Mouse (Mus musculus): Measurements from ENCODE around the gene Scmh1.
"Not testable (repeated sequence)": the region's sequence is repeated elsewhere in the genome, so short reads cannot be mapped to it uniquely, and the experiment has no call there.

Gene Scmh1

DNA sequence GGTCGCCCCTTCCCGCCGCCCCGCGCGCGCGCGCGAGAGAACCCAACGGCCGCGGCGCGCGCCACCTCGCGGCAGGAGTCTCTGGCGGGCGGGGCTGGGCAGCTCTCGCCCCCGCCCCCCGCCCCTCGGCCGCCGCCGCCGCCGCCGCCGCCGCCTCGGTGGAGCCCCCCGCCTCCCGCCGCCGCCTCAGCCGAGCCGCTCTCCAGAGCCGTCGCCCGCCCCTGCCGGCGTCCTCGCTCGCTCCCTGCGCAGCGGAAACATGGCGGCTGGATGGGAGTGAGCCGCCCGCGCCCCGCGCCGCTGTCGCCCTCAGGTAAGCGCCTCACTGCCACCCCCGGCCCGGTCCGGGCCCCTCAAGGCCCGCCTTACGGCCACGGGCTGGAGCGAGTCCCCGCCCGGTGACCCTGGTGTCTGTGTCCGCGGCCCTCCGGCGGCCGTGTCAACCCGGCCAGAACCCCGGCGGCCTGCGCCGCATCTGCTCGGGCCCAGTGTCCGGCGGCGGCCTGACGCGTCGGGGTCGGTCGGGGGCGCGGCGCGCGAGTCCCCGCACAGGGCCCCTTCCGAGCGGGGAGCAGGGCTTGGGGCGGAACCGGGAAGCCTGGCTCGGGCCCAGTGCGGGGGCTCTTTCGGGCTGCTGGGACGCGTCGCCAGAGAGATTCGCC is at the start of gene Scmh1:
Gene Scmh1 (plus strand): TSS at position 138 of the 662 bp plus-strand sequence.
- DNase-seq (ENCODE audit: low read depth, low spot score): peak; percentile 37

DNA sequence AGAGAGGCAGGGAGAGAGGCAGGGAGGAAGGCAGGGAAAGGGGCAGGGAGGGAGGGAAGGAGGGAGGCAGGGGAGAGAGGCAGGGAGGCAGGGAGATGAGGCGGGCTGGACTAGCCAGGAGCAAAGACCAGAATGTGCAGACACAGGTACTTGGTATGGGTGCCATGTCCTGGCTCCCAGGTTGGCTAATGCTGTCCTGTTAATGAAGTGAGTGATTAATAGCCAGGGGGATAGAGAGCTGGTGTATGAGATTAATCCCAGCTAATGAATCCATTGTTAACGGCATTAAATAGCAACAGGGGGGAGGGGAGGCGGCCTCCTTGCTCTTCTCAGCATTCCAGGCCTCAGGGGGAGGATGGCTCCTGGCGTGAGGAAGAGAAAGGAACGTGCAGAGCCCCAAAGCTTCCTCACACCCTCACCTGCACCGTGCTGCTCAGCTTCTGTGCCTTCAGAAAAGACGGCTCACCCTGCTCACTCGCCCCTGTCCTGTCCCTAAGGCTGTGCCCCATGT is 45.0 kb upstream of the Scmh1 start:
- no peak for DNase-seq (ENCODE audit: low read depth, low spot score)

DNA sequence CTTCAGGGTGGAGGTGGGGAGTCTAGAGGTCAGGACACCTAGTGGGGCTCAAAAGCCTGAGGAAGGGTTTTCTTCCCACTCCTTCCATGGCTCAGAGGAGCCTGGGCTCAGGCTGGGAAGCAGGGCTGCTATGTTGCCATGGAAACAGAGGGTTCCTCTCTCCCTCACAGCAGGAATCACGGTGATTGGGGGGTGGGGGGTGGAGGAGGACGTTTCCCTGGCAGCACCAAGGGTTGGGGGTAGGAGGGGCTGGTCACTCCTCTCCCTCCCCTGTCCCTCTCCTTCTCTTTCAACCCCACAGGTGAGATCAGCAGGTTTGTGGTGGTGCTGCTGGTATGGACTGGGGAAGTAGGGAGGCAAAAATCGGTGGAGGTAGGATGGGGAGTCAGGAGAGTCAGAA is 40.4 kb upstream of the Scmh1 start:
- DNase-seq (ENCODE audit: low read depth, low spot score): no peak

DNA sequence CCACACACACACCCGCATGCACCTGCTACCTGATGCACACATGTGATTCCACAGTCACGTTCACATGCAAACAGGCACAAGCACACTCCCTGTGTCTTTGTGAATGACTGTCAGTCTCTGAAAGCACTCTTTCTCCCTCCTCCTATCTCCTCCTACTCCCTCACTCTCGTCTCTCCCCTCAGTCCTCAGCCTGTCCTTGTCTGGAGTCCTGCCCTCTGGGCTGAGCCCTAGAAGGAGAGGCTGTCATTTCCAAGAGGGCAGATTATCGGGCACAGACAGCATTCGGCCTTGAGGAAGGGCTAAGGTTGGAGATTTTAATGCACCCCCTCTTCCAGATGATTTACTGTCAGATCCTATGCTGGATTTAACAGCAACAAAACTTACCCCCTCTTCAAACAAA is 39.6 kb upstream of the Scmh1 start:
- no peak for DNase-seq (ENCODE audit: low read depth, low spot score)

DNA sequence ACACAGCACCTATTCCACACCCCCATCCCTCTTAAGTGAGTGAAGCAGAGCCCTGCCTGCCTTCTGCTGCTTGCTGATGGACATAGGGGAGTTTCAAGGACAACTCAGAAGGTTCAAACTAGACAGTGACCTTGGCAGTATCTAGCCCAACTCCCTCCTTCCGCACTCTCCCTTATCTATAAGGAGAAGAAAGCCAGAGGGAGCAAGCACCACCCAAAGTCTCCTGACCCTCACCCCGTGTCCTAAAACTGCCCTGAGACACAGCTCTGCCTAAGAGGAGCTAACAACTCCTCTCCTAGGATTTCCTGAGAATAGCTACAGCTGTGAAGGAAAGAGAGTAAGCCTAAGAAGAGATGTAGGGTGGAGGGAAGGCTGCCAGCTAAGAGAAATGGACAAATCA is 37.0 kb upstream of the Scmh1 start:
- no peak for DNase-seq (ENCODE audit: low read depth, low spot score)

DNA sequence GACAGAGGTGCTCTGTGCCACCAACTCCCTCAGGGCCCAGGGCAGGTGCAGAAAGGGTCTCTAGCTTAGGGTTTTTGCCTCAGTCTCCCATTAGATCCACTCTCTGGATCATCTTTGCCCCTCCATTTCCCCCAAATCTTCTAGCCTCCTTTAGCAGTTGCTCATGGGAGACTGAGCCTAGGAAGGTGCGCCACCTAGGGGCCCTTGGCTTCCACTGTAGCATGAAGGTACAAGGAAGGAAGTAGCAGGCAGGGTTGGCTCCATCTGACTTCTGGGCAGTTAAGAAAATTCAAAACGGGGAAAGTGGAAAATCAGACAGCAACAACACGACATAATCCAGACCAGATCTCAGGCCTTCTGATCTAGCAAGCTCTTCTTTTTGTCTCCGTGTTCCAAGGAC is 36.4 kb upstream of the Scmh1 start:
- DNase-seq (ENCODE audit: low read depth, low spot score): peak; percentile 25

DNA sequence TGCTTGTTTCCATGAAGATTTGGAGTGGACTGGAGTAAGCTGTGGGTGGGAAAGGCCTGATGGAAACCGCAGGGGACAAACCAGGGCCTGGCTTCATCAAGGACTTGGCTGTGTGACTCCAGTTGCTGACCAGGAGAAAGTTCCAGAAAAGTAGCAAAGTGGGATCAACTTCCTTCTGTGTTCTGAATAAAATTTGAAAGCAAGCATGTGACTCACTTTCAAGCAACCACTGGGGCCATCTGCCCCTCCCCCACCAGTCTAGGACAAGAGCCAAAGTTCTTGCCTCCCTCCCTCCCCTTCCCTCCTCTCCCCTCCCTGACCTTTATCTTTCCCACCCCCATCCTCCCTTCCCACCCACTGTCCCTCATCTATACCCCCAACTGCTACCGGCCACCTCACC is 35.9 kb upstream of the Scmh1 start:
- DNase-seq (ENCODE audit: low read depth, low spot score): no peak

DNA sequence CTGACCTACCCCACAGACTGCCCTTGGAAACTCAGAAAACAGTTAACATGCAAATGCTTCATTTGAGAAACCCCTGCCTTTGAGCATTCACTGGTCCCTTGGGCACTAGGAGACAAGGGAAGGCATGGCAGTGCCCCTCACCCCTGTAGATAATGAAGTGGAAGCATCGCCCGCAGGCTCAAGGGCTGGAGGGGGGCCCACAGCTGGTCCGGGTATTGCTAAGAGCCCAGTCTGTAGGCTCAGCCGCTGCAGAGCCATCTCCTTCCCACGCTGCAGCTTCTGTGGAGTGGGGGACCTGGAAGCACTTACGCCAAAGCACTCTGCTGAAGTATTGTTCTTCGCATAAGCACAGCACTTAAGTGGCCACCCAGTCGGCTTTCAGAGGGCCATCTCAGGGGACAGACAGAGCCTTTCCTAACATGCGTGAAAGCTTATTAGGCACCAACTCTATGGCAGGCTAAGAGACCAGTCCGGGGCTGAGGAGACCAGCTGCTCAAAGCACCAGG is 35.2 kb upstream of the Scmh1 start:
- no peak for DNase-seq (ENCODE audit: low read depth, low spot score)

DNA sequence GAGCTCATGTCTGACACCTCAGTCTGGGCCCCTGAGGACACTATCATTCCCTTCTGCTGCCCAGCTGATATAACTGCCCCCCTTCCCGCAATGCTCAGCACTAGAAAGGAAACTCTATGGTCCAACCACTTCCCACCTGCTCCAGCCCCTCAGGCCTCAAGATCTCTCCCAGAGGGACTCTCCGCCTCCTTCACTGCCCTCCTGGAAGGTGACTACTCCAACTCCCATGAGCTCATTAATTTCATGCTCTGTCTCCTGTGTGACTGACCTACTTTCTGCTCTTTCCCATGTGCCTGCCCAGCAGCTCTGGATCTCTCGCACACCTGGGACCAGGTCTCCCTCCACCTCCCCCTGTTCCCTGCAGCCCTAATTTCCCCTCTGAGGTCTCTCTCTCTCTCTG is 32.2 kb upstream of the Scmh1 start:
- DNase-seq (ENCODE audit: low read depth, low spot score): no peak

DNA sequence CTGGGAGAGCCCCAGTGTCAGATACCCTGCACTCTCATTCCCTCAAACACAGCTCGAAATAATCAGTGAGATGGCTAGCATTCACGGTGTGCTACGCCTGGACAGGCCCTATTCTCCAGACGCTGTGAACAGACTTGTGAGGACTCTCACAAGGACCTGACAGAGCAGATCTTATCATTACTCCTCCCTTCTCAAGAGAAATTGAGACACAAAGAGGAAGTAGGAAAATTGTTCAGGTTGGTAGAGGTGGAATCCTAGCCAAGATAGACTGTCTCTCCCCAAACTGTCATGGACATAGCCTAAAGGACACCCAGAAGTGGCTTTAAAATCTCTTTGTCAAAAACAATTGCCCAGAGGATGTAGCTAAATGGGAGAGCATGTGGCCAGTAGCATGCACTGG is 31.3 kb upstream of the Scmh1 start:
- DNase-seq (ENCODE audit: low read depth, low spot score): no peak

DNA sequence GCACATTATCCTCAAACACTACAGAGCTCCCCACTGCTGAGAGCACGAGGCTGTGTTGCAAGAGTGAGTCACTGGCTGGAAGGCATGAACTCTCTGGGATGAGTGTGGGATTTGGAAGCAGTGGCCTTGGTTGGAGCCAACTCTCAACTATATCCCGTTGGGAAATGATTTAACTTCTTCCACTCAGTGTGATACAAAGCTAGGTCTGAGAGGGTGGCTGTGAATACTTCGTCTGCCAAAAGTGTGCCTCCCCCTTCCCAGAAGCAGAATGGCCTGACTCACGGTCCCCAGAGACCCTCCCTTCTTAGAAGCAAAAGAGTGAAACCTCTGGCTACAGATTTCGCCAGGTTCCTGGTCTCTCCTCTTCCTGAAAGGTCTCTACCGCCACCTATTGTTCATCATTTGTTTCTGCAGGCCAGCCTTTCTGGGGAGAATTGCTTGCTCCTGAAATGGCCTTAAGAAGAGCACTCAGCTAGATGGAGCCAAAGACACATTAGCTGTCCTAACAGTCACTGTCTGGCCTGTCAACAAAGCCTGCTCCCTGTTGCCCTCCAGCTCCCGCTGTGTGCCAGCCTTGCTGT is 24.2 kb upstream of the Scmh1 start:
- DNase-seq (ENCODE audit: low read depth, low spot score): peak; percentile 67

DNA sequence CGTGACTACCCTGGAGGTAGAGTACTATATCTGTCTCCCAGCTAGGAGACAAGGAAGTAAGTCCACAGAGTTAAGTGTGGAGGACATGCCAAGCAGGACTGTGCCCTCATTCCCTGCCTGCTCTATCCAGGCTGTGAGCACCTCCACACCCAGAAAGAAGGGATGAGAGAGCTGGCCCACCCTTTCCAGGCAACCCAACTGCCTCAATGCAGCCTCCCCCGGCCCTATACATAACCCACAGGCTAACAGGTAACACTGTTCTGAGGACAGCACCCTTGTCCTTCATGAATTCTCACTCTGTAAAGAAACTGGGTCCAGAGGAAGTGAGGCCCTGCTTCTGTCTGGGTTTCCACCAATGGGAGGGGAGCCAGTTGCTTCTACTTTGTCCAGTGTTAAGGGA is 19.6 kb upstream of the Scmh1 start:
- no peak for DNase-seq (ENCODE audit: low read depth, low spot score)

DNA sequence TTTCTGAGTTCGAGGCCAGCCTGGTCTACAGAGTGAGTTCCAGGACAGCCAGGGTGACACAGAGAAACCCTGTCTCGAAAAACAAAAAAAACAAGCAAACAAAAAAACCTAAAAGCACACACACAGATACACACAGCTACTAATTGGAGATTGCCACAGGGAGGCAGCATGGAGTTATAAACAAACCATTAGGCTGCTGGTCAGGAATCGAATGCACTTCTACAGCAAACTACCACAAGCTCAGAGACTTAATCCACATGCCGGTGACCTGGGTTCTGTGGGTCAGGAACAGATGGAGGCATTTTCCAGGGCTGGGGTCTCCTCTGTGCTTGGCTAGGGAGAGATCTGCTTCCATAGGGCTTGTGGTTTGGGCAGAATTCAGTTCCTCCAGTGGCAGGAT is 17.6 kb upstream of the Scmh1 start:
- DNase-seq (ENCODE audit: low read depth, low spot score): no peak

DNA sequence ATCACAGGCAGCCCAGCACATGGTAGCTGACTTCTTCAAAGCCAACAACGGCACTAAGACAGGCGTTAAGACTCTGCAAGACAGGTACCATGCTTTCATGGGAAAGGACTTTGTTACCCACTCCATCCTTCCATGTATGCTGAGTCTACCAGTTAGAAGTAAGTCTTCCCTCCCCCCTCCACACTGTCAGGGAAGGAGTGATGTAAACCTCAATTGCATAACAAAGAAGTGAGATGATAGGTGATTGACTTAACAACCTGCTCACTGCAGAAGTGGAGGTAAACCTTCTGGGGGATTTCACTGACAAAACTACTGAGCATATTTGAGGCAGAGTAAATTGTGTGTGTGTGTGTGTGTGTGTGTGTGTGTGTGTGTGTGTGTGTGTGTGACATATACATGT is 17.1 kb upstream of the Scmh1 start:
- DNase-seq (ENCODE audit: low read depth, low spot score): no peak

DNA sequence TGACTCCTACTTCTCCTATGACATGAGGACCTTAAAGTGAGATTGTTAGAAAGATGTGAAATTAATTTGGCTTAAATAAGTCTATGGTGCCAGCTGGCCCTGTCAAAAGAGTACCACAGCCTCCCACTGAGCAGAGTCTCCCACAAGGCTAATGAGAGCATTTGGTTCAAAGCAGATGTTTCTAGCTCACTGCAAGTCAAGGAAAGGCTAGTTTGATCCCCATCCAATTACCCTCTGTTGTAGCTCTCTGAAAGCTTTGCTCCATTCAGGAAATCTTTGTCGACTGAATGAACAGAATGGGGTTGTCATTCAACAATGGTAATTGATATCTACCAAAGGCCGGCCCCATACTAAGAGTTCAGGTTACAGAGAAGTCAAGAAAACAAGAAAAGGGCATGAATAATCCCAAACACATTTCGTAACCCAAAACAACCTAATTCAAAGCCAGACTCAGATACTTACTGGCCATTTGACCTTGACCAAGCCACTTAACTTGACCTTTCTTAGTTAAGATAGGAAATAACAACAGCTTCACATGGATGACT is 16.0 kb upstream of the Scmh1 start:
- DNase-seq (ENCODE audit: low read depth, low spot score): no peak

DNA sequence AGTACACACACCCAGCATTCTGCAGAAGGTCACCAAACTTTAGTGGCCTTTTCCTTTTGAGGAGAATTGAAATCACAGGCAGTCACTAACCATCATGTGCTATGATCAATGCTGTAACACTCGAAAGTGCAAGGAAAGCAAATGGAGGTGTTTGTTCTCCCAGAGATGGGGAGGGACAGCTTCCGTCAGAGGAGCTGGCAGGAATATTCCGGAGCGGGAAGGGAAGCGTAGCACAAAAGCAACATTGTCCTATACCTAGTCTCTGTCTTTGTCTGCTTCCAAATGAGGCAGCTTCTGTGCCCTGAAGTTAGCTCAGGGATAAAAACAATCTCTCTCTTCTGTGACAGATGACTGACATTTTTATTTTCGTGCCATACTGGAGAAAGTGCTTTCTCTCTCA is 15.5 kb upstream of the Scmh1 start:
- DNase-seq (ENCODE audit: low read depth, low spot score): no peak

DNA sequence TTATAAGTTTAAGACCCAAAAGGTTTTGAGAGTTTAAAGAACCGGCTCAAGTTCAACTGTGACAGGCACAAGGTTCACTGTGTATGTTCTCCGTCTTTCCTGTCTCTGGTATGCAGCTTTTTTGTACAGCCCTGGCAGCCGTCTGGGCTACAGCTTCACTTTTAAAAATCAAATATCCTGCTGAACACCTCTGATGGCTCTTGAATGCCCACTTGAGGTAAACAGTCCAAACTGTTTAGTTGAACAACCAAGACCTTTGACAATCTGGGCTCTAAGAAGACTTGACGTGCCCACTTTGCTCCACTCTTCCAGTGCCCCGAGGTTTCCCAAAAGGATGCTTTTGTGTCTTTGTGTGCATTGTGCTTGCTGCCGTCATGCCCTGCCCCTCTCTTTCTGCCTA is 13.5 kb upstream of the Scmh1 start:
- DNase-seq (ENCODE audit: low read depth, low spot score): no peak

DNA sequence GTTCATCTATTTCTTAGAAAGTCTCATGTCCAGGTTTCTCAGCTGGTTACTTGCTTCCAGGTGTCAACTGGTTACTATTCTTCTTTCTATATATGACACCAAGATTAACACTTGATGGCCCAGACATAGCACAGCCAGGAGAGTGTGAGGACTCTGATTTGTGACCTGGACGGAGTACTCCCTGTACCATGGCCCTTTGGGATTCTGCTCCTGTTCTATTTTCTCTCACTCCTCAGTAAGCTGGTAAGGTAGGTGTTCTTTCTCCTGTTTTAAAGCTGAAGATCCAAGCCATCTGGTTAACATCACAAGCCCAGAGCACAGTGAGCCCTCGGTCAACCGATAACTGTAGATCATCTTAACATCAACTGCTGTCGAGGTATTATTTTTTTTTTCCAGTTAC is 12.7 kb upstream of the Scmh1 start:
- DNase-seq (ENCODE audit: low read depth, low spot score): no peak

DNA sequence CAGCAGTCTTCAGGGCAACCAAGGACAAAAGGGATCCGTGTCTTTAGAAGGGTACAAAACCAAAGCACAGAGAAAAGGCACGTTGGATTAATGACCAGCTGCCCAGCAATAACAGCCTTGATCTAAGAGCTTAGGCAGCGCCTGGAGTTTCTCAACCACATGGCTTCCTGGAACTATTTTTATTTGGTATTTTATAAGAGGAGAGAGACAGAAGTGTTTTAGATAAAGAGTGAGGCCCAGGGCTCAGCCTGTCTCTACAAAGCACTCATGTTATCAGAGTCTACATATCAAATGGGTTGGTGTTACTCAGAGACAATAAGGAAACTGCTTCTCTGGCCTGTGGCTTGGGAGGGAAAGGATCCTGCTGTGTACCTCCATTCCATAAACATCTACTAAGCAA is 12.3 kb upstream of the Scmh1 start:
- DNase-seq (ENCODE audit: low read depth, low spot score): no peak

DNA sequence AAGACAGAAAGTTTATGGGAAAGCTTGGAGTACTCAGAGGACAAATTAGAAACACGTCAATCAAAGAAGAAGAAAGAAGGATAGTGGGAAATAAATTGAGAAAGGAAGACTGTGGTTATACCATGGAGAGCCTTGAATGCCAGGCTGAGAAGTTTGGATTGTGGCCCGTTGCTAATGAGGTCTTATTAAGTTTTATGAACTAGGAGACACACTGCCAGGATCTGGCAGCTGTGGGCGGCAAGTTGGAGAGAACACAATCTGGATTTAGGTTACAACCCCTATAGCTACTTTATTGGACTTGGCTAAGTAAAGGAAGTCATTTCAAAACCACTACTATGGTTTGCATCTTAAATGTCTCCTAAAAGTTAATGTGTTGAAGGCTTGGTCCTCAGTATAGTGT is 4.8 kb upstream of the Scmh1 start:
- no peak for DNase-seq (ENCODE audit: low read depth, low spot score)

DNA sequence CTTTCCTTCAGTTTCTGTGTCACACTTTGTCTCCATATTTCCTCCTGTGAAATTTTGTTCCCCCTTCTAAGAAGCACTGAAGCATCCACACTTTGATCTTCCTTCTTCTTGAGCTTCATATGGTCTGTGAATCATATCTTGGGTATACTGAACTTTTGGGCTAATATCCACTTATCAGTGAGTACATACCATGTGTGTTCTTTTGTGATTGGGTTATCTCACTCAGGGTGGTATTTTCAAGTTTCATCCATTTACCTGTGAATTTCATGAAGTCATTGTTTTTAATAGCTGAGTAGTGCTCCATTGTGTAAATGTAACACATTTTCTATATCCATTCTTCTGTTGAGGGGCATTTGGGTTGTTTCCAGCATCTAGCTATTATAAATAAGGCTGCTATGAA is 3.0 kb upstream of the Scmh1 start:
- DNase-seq (ENCODE audit: low read depth, low spot score): not testable (repeated sequence)

DNA sequence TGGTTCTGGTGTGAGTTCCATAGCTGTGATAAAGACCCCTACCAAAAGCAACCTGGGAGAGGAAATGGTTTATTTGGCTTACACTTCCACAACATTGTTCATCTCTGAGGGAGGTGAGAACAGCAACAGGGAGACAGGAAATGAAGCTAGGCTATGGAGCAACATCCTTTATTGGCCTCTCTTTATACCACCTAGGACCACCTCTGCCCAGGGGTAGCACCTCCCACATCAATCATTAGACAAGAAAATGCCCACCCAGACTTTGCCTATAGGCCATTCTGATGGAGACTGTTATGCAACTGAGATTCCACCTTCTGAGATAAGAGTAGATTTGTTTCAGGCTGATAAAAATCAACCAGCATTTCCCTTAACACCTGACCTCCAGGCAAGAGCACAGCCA is 834 bp upstream of the Scmh1 start:
- no peak for DNase-seq (ENCODE audit: low read depth, low spot score)

DNA sequence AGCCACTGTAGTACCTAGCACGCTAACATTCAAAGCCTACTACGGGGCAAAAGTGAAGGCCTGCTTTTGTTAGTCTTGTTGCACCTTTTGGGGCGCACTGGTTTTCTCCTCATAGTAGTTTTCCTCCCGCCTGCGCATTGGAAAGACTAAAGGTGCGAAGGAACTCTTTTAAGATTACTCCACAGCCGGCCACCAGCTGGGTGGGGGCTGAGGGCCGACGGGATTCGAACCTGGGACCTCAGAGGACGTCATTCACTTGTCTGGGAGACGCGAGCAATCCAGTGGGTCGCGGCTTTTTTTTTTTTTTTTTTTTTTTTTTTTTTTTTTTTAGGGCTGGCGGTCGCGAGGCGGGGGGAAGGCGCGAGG is 320 bp upstream of the Scmh1 start:
- no peak for DNase-seq (ENCODE audit: low read depth, low spot score)

Data from retina, adult 2 months (tissue).